Mouse (Mus musculus): ENCODE measurements at regions not wholly inside any gene's neighbourhood (a gene's known extent, or its start where the extent isn't known, plus 50 kb on each side); places are given as distances from the start of the nearest gene placed in this dataset.
"Not testable (repeated sequence)": the region's sequence is repeated elsewhere in the genome, so short reads cannot be mapped to it uniquely, and the experiment has no call there.

- no peaks in the 10 kb centered on the region for H3K9me3 ChIP-seq (replicated peaks; ENCODE audit: insufficient read depth, low read length)
- TF ChIP-seq E2F4 (IDR thresholded peaks at IDR 0.05; ENCODE audit: borderline replicate concordance, low read depth, low read length) = no peak
- TF ChIP-seq MAFK (IDR thresholded peaks at IDR 0.05; ENCODE audit: borderline replicate concordance, low read depth, low read length) = no peak
- TF ChIP-seq POLR2AphosphoS5 (IDR thresholded peaks at IDR 0.05; ENCODE audit: borderline replicate concordance, low read depth, low read length) = no peak
- TF ChIP-seq USF1 (IDR thresholded peaks at IDR 0.05; ENCODE audit: low read depth, low read length) = no peak
- no peak for DNase-seq (ENCODE audit: low read depth, low spot score)
- H3K79me2 ChIP-seq (ENCODE audit: control insufficient read depth, insufficient read depth, low read length, poor library complexity) = no peaks in the 10 kb centered on the region
- H3K27ac ChIP-seq (ENCODE audit: control insufficient read depth, low read depth, low read length) = no peak overlapping the region
- no peak overlapping the region for H3K4me3 ChIP-seq (ENCODE audit: control insufficient read depth in 1 of 2, insufficient read depth in 1 of 2, low read depth in 2 of 2, low read length in 2 of 2)
- H3K36me3 ChIP-seq (ENCODE audit: control insufficient read depth in 1 of 2, insufficient read depth in 2 of 2, low read length in 2 of 2) = no peaks in the 10 kb centered on the region
- no peak overlapping the region for H3K9ac ChIP-seq (ENCODE audit: control insufficient read depth, low read depth, low read length, poor library complexity, severe bottlenecking)
- no peaks in the 10 kb centered on the region; a peak in 1 of 4 replicates for H3K27me3 ChIP-seq (ENCODE audit: control insufficient read depth in 1 of 2, insufficient read depth in 2 of 2, low read length in 2 of 2)
- H3K4me1 ChIP-seq (ENCODE audit: control insufficient read depth in 1 of 2, insufficient read depth in 2 of 2, low read length in 2 of 2) = no peaks in the 10 kb centered on the region
Observed at GRCm38 (mm10) chr2:78019916-78020315, 73.7 kb upstream of the Cwc22 start.

GRCm38 (mm10) chr2:78012441-78012840 lies 66.3 kb upstream of the Cwc22 start:
- DNase-seq (ENCODE audit: low read depth, low spot score); H3K27ac ChIP-seq (ENCODE audit: control insufficient read depth, low read depth, low read length); H3K4me1 ChIP-seq (ENCODE audit: control insufficient read depth in 1 of 2, insufficient read depth in 2 of 2, low read length in 2 of 2); H3K9ac ChIP-seq (ENCODE audit: control insufficient read depth, low read depth, low read length, poor library complexity, severe bottlenecking); H3K4me3 ChIP-seq (ENCODE audit: control insufficient read depth in 1 of 2, insufficient read depth in 1 of 2, low read depth in 2 of 2, low read length in 2 of 2); H3K36me3 ChIP-seq (ENCODE audit: control insufficient read depth in 1 of 2, insufficient read depth in 2 of 2, low read length in 2 of 2); H3K79me2 ChIP-seq (ENCODE audit: control insufficient read depth, insufficient read depth, low read length, poor library complexity); H3K27me3 ChIP-seq (ENCODE audit: control insufficient read depth in 1 of 2, insufficient read depth in 2 of 2, low read length in 2 of 2); H3K9me3 ChIP-seq (replicated peaks; ENCODE audit: insufficient read depth, low read length): not testable (repeated sequence)

- Histone ChIP-seq H3K27me3 (ENCODE audit: control insufficient read depth in 1 of 2, insufficient read depth in 2 of 2, low read length in 2 of 2) (no peaks in the 10 kb centered on the region; a peak in 1 of 4 replicates), H3K9me3 (replicated peaks; ENCODE audit: insufficient read depth, low read length) (no peaks in the 10 kb centered on the region), H3K27ac (ENCODE audit: control insufficient read depth, low read depth, low read length) (no peak overlapping the region), H3K36me3 (ENCODE audit: control insufficient read depth in 1 of 2, insufficient read depth in 2 of 2, low read length in 2 of 2) (no peaks in the 10 kb centered on the region), H3K9ac (ENCODE audit: control insufficient read depth, low read depth, low read length, poor library complexity, severe bottlenecking) (no peak overlapping the region), H3K4me1 (ENCODE audit: control insufficient read depth in 1 of 2, insufficient read depth in 2 of 2, low read length in 2 of 2) (no peaks in the 10 kb centered on the region), H3K79me2 (ENCODE audit: control insufficient read depth, insufficient read depth, low read length, poor library complexity) (no peaks in the 10 kb centered on the region), H3K4me3 (ENCODE audit: control insufficient read depth in 1 of 2, insufficient read depth in 1 of 2, low read depth in 2 of 2, low read length in 2 of 2) (no peak overlapping the region)
- no peak for DNase-seq (ENCODE audit: low read depth, low spot score)
- TF ChIP-seq NRF1 (IDR thresholded peaks at IDR 0.05; ENCODE audit: insufficient read depth, low read depth, low read length, poor library complexity, severe bottlenecking) = no peak
- no peak for TF ChIP-seq TBP (IDR thresholded peaks at IDR 0.05; ENCODE audit: low read depth, low read length)
- TF ChIP-seq E2F4 (IDR thresholded peaks at IDR 0.05; ENCODE audit: borderline replicate concordance, low read depth, low read length) = no peak
- TF ChIP-seq MYB (IDR thresholded peaks at IDR 0.05; ENCODE audit: low read depth, low read length) = no peak
- TF ChIP-seq USF1 (IDR thresholded peaks at IDR 0.05; ENCODE audit: low read depth, low read length) = no peak
- no peak for TF ChIP-seq SMC3 (IDR thresholded peaks at IDR 0.05; ENCODE audit: low read depth, low read length)
- no peak for TF ChIP-seq NELFE (IDR thresholded peaks at IDR 0.05; ENCODE audit: low read depth, low read length)
- no peak for TF ChIP-seq MYC (IDR thresholded peaks at IDR 0.05; ENCODE audit: low read depth, low read length)
- TF ChIP-seq BHLHE40 (IDR thresholded peaks at IDR 0.05; ENCODE audit: borderline replicate concordance, low read depth, low read length) = no peak
- no peak for TF ChIP-seq MAX (IDR thresholded peaks at IDR 0.05; ENCODE audit: low read length)
- TF ChIP-seq ETS1 (IDR thresholded peaks at IDR 0.05; ENCODE audit: low read depth, low read length) = no peak
- no peak for TF ChIP-seq RCOR1 (IDR thresholded peaks at IDR 0.05; ENCODE audit: low read depth, low read length)
- TF ChIP-seq ELF1 (IDR thresholded peaks at IDR 0.05; ENCODE audit: low read depth, low read length) = no peak
- no peak for TF ChIP-seq TAL1 (IDR thresholded peaks at IDR 0.05; ENCODE audit: low read length)
- no peak for TF ChIP-seq POLR2A (IDR thresholded peaks at IDR 0.05; ENCODE audit: control insufficient read depth in 1 of 2, insufficient read depth in 1 of 2, low read depth in 1 of 2, low read length in 2 of 2, poor library complexity in 1 of 2)
- TF ChIP-seq KAT2A (conservative IDR thresholded peaks at IDR 0.05; ENCODE audit: low read depth, low read length) = no peak
- no peak for TF ChIP-seq ZC3H11A (IDR thresholded peaks at IDR 0.05; ENCODE audit: low read depth, low read length)
Observed at GRCm38 (mm10) chr2:78011821-78012220, 65.6 kb upstream of the Cwc22 start.
